Mouse (Mus musculus) right cerebral cortex, adult 2 months (tissue): Measurements from ENCODE around the gene Fosb.
A peak's percentile ranks its signal among the peaks of the same experiment; 100 is the strongest.

Source experiments
- DNase-seq, 2 experiments: peaks; one replicate each; pipeline ENCODE4 v3.0.0; 2021 to 2022; ENCODE audit warnings: low spot score in 2 of 2

Gene Fosb

GRCm38 (mm10) chr7:19306819-19307738 is 2.8 kb downstream of the Fosb start:
- peak in 1 of 2 experiments; percentile 54 for DNase-seq

- no peak for DNase-seq
Measured at GRCm38 (mm10) chr7:19305796-19306765, 3.8 kb downstream of the Fosb start.

DNA sequence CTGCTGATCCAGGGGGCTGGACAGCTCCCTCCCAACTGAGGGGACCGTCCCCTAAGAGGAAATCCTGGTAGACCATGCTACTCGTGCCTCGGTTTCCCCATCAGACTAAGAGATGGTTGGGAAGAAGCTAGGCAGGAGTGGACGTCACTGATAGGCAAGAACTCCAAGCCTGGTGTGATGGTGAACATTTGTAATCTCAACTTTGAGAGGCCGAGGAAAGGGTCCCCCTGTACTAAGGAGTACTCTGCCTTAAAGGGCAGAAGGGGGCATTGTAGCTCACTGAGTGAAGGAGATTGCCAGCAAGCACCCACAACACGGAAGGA is 4.5 kb downstream of the Fosb start:
- DNase-seq = no peak

DNA sequence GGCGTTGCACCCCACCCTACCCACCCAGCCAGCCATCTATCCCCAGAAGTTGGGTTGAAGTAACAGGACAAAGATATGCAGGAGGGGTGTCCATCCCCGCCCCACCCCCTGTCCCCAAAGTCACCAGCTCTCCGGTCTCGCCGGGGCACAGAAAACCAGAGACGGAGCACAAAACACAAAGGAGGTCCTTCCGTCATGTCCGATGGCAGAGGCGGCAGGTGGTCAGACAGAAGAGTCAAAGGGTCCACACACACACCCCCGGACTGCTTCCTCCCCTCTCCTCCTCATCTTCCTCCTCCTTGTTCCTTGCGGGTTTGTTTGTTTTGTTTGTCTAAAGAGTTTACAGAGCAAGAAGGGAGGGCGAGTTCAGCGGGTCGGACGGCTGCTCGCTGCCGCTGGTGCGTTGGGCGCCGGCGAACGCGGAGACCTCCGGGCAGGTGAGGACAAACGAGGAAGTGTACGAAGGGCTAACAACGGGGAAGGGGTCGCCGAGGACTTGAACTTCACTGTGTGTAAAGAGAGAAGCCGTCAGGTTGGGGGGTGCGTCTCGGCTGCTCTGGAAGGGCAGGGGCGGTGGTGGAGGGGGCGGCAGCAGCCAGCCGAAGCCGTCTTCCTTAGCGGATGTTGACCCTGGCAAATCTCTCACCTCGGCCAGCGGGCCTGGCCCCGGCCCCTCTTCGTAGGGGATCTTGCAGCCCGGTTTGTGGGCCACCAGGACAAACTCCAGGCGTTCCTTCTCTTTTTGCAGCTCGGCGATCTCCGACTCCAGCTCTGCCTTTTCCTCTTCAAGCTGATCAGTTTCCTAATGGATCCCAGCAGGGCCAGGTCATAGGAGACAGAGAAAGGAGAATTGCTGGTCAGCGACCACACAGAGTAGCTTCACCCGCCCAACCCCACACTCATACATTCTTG is 5.1 kb downstream of the Fosb start:
- DNase-seq = no peak

- peak; percentile 69 to 76 for DNase-seq
Measured at GRCm38 (mm10) chr7:19303770-19304169, 6.1 kb downstream of the Fosb start.

GRCm38 (mm10) chr7:19303046-19303305 is 6.9 kb downstream of the Fosb start:
- DNase-seq = no peak

GRCm38 (mm10) chr7:19302264-19303045 is 7.4 kb downstream of the Fosb start:
- no peak for DNase-seq

DNA sequence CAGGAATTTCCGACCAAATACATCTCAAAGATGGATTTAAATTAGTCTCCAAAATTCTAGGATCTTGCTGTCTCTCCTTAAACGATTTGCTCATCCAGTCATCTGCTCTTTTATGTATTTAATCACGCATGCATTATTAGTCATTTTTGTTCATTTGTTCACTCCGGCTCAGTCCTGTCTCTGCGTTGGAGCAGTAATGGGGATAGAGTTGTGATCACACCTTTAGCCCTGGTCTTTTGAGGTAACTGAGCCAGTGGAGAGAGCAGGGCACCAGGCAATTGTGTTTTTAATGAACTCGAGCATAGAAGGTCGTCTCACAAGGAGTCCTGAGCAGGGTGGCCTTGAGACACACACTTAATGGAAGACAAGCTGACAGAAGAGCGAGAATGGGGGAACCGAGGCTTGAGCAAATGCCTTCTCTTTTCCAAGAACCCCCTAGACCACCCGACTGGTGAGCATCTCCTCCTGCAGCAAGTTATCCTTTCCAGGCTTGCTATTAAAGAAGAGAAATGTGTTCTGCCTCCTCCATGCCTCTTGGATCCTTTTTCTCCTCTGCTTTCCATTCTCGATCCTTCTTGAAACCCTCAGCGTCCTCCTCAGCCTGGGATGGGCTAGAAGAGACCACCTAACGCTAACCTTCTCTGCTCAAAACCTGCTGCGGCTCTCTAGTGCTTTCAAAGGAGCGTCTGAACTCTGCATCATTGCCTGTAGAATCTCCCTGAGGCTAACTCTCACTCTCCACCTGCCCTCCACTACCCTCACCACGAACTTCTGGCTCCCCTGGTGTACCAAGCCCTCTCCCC is 8.2 kb downstream of the Fosb start:
- DNase-seq = peak in 1 of 2 experiments; percentile 20

- peak; percentile 77 to 85 for DNase-seq
Measured at GRCm38 (mm10) chr7:19300501-19301421, 9.1 kb downstream of the Fosb start.

GRCm38 (mm10) chr7:19299194-19299593 is 10.7 kb downstream of the Fosb start:
- DNase-seq = peak in 1 of 2 experiments; percentile 51

DNA sequence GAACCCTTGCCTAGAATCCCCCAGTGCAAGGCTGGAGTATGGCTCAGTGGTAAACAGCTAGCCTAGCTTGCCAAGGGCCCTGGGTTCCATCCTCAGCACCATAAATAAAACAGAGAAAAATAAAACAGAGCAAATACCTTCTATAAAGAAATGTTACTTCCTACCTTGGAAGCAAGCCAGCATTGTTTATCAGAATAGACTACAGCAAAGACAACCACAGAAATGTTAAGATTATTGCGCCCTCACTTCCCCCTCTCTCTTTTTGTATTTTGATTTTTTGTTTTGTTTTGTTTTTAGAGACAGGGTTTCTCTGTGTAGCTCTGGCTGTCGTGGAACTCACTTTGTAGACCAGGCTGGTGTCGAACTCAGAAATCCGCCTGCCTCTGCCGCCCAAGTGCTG is 12.1 kb downstream of the Fosb start:
- no peak for DNase-seq

DNA sequence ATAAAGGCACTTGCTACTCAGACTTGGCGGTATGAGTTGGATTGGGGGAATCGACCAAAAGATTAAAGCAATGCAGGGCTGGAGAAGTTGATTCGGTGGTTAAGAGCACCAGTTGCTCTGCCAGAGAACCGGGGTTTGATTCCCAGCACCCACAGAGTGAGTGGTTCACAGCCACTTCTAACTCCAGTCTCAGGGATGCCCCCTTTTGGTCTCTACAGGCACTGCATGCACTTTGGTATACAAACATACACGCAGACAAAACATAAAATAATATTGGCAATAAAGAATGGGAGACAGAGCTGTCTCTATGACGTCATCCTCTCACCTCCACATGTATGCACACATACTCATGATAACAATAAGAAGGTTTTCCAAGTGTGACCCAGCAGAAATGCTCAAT is 12.8 kb downstream of the Fosb start:
- DNase-seq = no peak

DNA sequence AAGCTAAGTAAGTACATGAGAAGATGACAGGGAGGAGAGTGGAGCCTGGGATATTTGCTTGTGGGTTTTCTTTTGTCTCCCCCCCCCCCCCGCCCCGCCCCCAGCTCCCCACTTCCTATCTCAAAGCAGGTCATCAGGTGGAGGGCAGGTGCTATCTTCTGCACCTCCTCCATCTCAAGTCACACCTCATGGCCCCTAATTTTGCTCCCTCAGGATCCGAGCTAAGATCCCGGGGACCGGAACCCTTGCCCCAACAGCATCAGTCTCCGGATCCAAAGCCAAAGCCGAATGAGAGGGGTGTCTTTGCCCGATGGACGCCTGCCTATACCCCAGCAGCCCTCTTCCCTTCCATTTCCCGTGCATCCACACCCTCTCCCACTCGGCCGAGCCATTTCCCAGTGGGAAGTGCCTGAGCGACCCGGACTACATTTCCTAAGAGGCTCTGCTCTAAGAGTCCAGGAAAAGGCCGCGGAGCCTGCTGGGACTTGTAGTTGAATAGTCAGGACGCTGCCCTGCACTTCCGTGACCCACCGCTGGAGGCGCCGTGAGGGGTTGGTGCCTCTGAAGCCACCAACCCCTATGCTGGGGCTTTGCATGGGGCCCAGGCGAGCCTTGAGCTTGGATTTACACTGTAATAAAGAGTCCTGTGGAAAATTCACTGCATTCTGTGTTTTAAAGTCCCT is 14.2 kb downstream of the Fosb start:
- DNase-seq = peak; percentile 98 to 99

DNA sequence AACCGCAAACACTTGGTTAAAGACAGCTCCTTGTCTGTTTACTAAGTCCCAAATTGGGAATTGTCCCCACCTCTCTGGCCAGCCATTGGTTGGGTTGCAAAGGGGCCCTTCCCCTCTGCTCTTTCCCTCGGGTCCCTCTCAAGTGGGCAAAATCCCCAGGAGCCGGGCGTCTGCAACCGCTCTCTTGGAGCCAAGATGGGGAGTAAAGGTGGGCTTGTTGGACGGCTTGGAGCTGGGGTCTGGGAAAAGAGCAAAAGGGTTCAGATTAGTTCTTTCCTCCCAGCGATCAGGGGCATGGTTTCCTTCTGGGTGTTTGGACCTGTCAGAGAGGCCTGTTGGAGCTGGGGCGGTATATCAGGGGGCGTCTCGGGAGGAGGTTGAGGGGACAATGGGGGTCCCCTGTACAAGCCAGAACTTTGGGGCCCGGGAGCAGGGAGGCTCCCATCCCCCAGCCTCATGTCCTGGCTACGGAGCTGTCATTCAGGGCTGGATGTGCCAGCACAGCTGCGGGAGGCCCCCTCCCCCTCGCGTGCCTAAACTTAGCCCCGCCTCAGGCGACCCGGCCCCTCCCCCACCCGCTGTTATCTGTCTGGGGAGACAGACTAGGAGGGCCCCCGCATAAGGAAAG is 18.8 kb downstream of the Fosb start:
- DNase-seq = no peak

- peak; percentile 66 to 71 for DNase-seq
Measured at GRCm38 (mm10) chr7:19284763-19285162, 25.1 kb downstream of the Fosb start.

GRCm38 (mm10) chr7:19283406-19283804 is 26.4 kb downstream of the Fosb start:
- peak; percentile 47 for DNase-seq

DNA sequence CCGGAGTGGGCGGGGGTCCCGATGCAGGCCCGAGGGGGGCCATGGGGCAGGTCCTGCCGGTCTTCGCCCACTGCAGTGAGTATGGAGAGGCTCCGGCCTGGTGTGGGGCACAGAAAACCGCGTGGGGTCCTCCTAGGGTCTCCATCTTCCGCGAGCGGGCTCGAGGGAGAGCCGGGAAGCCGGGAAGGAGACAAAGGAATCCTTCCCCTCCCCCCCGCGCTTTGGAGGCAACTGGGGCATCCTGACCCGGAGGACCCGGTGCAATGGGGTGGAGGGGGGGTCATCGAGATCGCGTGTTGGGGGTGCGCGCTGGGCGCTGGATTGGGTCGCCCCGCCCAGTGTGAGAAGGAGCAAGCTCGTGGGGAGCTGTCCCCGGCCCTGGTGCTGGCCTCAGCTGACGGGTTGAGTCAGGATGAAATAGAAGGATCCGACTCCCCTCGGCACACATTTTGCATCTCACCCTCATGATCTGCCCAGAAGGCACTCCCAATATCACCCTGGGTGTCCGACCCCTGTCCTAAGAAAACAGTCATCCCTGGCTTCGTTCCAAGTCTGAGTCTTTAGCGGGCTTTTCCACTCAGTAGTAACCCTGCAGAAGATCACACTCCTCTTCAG is 27.0 kb downstream of the Fosb start:
- peak; percentile 33 to 58 for DNase-seq
